Mouse (Mus musculus) liver, embryonic 11.5 days (tissue): ENCODE results near the gene Abce1. TPM values are rescaled to one million over a fixed set of nuclear protein-coding genes. Genes with fewer than 3 reads are reported as not detected.

ENCODE experiments used
- ATAC-seq: fragments of 200-750 bp; cut with Nextera tagmentation; replicated peaks from 2 replicates; pipeline ENCODE4 v1.8.0; 2017; ENCODE audit warnings: moderate number of reproducible peaks, mild to moderate bottlenecking, moderate TSS enrichment, moderate library complexity; ENCODE audit not compliant: low FRiP score
- DNase-seq: peaks from one replicate; pipeline ENCODE4 v3.0.0-alpha.2; 2017; ENCODE audit warnings: low spot score
- H3K27ac ChIP-seq: fragments of 300-500 bp; sonication (generic); 2 replicates; pipeline ENCODE4 v1.5.1; 2014; ENCODE audit warnings: mild to moderate bottlenecking, low read depth, low read length, control low read depth
- H3K27me3 ChIP-seq: fragments of 300-500 bp; sonication (generic); replicated peaks from 2 replicates; pipeline ENCODE4 v1.6.1; 2014; ENCODE audit warnings: low read length, mixed read lengths; ENCODE audit not compliant: control insufficient read depth, insufficient read depth
- H3K36me3 ChIP-seq: fragments of 300-500 bp; sonication (generic); 2 replicates; pipeline ENCODE4 v1.6.1; 2014; ENCODE audit warnings: mild to moderate bottlenecking, low read length, moderate library complexity, mixed read lengths; ENCODE audit not compliant: control insufficient read depth, insufficient read depth
- H3K4me1 ChIP-seq: fragments of 300-500 bp; sonication (generic); replicated peaks from 2 replicates; pipeline ENCODE4 v1.6.1; 2014; ENCODE audit warnings: low read length, mixed read lengths; ENCODE audit not compliant: control insufficient read depth, insufficient read depth
- H3K4me2 ChIP-seq: fragments of 300-500 bp; sonication (generic); 2 replicates; pipeline ENCODE4 v1.6.1; 2014; ENCODE audit warnings: mild to moderate bottlenecking, control low read depth, moderate library complexity
- H3K4me3 ChIP-seq: fragments of 300-500 bp; sonication (generic); 2 replicates; pipeline ENCODE4 v1.5.1; 2014; ENCODE audit warnings: low read depth, low read length, control low read depth
- H3K9ac ChIP-seq: fragments of 300-500 bp; sonication (generic); 2 replicates; pipeline ENCODE4 v1.6.1; 2014; ENCODE audit warnings: low read depth, low read length, control low read depth
- H3K9me3 ChIP-seq: fragments of 300-500 bp; sonication (generic); 2 replicates; pipeline ENCODE4 v1.6.1; 2016; ENCODE audit warnings: low read length, inconsistent platforms, mixed read lengths; ENCODE audit not compliant: control insufficient read depth
- WGBS: fragments of 180-500 bp; shearing (Covaris S2); extraction: QIAGEN DNeasy Blood & Tissue Kit; methylation state at CpG from one replicate; pipeline ENCODE4 v1.1.7; 2014; 5-methylcytosine and 5-hydroxymethylcytosine counted together
- polyA plus RNA-seq: library from polyadenylated mRNA; unstranded; fragments of >200 nt; fragmentation: Nextera tagmentation; extraction: Ambion mirVana; gene quantifications from 2 replicates; pipeline ENCODE4 v1.2.1, GENCODE M21; 2014

The Abce1 gene
- polyA plus RNA-seq, 1 experiment from 2014 or later, result 182 TPM

DNA sequence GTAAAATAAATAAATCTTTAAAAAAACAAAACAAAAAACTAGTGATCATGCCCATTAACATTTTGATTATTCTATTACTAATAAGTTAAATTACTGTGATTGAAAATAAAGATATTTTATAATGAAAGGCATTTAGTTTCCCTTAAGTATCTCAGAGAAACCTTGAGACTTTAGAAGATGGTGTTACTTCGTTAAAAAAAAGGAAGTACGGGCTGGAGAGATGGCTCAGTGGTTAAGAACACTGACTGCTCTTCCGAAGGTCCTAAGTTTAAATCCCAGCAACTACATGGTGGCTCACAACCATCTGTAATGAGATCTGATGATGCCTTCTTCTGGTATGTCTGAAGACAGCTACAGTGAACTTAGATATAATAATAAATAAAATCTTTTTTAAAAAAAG is 74.3 kb downstream of the Abce1 start:
- DNase-seq, result no peak
- no peak overlapping the region for H3K9ac ChIP-seq
- H3K27ac ChIP-seq, result no peak overlapping the region
- no peak overlapping the region for H3K4me3 ChIP-seq
- no peaks in the 10 kb centered on the region for H3K27me3 ChIP-seq
- no peaks in the 10 kb centered on the region for H3K36me3 ChIP-seq
- no peak for ATAC-seq
- no peak overlapping the region for H3K4me2 ChIP-seq
- 68% methylated on average over 3 of the region's 3 CpGs for WGBS
- H3K9me3 ChIP-seq, result no peaks in the 10 kb centered on the region
- H3K4me1 ChIP-seq, result peaks cover 13% of the 10 kb centered on the region

DNA sequence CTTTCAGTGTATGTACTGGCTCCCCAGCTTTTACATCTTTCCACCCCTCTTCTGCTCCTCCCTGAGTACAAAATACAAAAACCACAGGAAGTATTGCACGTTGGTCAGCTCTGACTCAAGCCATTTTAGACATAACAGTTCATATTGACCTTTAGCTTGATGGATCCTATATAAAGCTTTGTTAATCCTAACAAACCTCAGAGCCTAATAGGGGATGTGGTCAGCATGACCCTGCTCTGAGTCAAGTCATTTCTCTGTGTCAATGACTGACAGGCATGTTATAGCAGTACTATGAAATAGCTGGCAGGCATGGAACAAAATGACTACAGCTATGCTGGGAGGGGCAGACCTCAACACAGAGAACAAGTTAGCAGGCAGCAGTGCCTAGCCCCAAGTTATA is 75.4 kb downstream of the Abce1 start:
- H3K27me3 ChIP-seq, result no peaks in the 10 kb centered on the region
- no peak overlapping the region for H3K27ac ChIP-seq
- WGBS, result 38% methylated on average over 1 of the region's 1 CpGs
- H3K9me3 ChIP-seq, result no peaks in the 10 kb centered on the region
- no peak overlapping the region for H3K9ac ChIP-seq
- DNase-seq (no peak), ATAC-seq (no peak)
- no peak overlapping the region for H3K4me2 ChIP-seq
- H3K4me1 ChIP-seq, result peaks cover 4% of the 10 kb centered on the region
- H3K36me3 ChIP-seq, result no peaks in the 10 kb centered on the region
- H3K4me3 ChIP-seq, result no peak overlapping the region

DNA sequence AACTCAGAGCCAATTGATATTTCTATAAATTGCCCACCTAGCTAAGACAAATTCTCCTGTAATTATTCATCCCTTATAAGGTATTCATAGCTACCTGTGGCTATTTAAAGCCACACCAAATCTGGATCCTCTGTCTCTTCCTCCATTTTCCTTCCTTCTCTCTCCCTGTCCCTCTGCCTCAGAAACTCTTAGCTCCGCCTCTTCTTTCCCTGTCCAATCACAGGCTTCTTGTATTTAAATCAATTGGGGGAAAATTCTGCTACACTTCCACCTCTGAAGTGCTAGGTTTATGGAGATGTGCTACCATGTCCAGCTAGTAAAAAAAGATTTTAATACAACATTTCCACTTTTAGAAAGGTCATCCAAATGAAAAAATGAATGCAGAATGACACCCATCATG is 76.0 kb downstream of the Abce1 start:
- Histone ChIP-seq H3K4me1 (0 out of 2 replicates have a peak, but pooled peaks cover 2% of the 10 kb centered on the region), H3K4me2 (no peak overlapping the region), H3K27ac (no peak overlapping the region), H3K9me3 (no peaks in the 10 kb centered on the region), H3K4me3 (no peak overlapping the region), H3K36me3 (no peaks in the 10 kb centered on the region), H3K9ac (no peak overlapping the region), H3K27me3 (no peaks in the 10 kb centered on the region)
- WGBS, result 92% methylated on average over 1 of the region's 1 CpGs
- ATAC-seq, result no peak
- no peak for DNase-seq

Other genes with a start within 250 kb of the Abce1 start
- gene Otud4, start 72.1 kb downstream of the Abce1 start, polyA plus RNA-seq, result 26.3 and 27.1 TPM in 2 replicates
- 31.4 and 34.7 TPM in 2 replicates for gene Anapc10, start 80 bp upstream of the Abce1 start, polyA plus RNA-seq